Mouse (Mus musculus): ENCODE measurements around the gene Prim2.

GRCm38 (mm10) chr1:33696016-33696415 lies 26.4 kb upstream of the Prim2 start:
- no peak for TF ChIP-seq CTCF (IDR thresholded peaks at IDR 0.05; ENCODE audit: extremely low read depth, insufficient read depth, low read length)
- no peak for TF ChIP-seq POLR2A (IDR thresholded peaks at IDR 0.05; ENCODE audit: extremely low read depth, insufficient read depth, low read length)
